Mouse (Mus musculus) left cerebral cortex, postnatal 10 days (tissue): ENCODE measurements around the gene 4931440F15Rik. TPM values are rescaled to one million over a fixed set of nuclear protein-coding genes. Genes with fewer than 3 reads are reported as not detected.
"Not testable (repeated sequence)": the region's sequence is repeated elsewhere in the genome, so short reads cannot be mapped to it uniquely, and the experiment has no call there.

Experiments used
- DNase-seq, 2 experiments: peaks; one replicate each; pipeline ENCODE4 v3.0.0; 2021 to 2022; ENCODE audit warnings: low spot score in 2 of 2, mixed read lengths in 1 of 2; ENCODE audit errors: extremely low spot score in 1 of 2
- intact Hi-C: fragments of 180-260 bp; cut with DNase I; formaldehyde crosslinking; loops from one replicate; pipeline ENCODE4 v1.15.1; 2025
- total RNA-seq, 2 experiments: library from RNA; stranded (reverse); gene quantifications; 2 replicates each; pipeline ENCODE4 v1.2.3; 2021

4931440F15Rik gene
- 1 to 10 TPM; 2.3 to 2.8 TPM for total RNA-seq

- DNase-seq = peak in 1 of 2 experiments; percentile 39
- intact Hi-C loops = not testable (repeated sequence)
Observed at GRCm38 (mm10) chr11:29825271-29825718, at the start of gene 4931440F15Rik. TSS of gene 4931440F15Rik (minus strand) at chr11:29825668.

DNA sequence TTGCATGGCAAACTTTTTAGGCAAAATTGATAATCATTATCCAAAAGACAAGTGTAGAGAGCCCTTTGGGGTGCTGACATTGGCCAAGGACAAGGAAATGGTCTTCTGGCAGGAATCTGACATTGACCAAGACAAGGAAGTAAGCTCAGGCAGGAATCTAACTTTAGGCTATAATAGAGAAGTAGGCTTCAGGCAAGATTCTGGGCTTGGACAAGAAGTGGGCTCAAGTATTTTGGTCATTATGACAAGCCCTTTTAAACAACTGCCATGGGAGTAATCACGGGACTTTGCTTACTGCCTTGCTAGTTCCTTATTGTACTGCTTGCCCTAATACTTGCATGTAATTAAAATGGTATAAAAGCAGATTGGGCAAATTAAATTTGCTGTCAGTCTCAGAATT lies 49.3 kb upstream of the 4931440F15Rik start:
- intact Hi-C loops, DNase-seq: not testable (repeated sequence)

DNA sequence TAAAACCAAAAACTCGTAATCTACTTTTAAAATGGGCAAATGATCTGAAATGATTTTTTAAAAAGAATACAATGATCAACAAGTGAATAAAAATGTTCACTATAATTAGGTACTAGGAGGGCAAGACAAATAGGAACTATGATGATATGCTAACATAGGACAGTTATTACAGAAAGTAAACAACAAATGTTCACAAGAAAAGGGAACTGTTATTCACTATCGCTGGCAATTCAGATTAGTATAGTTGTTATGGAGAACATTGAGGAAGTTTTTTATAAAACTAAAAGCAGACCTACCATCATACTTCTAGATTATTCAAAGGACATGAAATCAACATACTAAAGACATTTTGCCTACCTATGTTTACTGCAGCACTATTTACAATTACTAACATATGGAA lies 44.7 kb upstream of the 4931440F15Rik start:
- intact Hi-C loops = no loop called here
- no peak for DNase-seq

DNA sequence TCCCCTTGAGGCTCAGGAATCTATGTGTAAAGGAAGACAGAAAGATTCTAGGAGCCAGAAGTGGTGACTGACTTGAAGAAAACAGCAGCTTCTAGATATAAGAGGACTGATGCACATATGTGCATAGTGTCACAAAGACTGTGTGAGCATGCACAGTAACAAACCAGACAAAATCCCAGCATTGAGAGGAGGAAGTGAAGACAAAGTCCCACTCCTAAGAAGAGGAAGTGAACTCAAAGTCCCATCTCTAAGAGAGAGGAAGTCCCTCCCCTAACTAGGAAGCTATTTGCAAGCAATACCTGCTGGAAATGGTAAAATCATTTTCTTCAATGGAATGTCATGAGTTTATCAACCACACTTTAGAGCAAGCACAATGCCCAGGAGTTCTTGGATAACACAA lies 38.8 kb upstream of the 4931440F15Rik start:
- no peak for DNase-seq
- intact Hi-C loops = no loop called here

GRCm38 (mm10) chr11:29861750-29862397 lies 36.4 kb upstream of the 4931440F15Rik start:
- peak; percentile 26 to 45 for DNase-seq
- intact Hi-C loops = no loop called here

GRCm38 (mm10) chr11:29861040-29861439 lies 35.6 kb upstream of the 4931440F15Rik start:
- intact Hi-C loops = no loop called here
- DNase-seq = no peak

DNA sequence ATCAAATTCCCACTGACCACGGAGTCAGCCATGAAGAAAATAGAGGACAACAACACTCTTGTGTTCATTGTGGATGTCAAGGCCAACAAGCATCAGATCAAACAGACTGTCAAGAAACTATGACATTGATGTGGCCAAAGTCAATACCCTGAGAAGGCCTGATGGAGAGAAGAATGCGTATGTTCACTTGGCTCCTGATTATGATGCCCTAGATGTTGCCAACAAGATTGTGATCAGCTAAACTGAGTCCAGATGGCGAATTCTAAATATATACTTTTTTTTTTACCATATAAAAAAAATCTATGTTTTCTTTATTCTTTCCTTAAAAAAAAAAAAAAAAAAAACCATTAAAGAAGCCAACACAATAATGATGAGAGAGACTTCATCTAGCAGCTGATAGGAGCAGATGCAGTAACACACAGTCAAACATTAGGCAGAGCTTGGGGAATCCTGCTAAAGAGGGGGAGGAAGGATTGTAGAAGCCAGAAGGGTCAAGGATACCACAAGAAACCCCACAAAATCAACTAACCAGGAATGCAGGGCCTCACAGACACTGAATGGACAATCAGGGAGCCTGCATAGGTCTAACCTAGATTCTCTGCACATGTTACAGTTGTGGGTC lies 15.2 kb upstream of the 4931440F15Rik start:
- intact Hi-C loops = no loop called here
- DNase-seq = no peak

DNA sequence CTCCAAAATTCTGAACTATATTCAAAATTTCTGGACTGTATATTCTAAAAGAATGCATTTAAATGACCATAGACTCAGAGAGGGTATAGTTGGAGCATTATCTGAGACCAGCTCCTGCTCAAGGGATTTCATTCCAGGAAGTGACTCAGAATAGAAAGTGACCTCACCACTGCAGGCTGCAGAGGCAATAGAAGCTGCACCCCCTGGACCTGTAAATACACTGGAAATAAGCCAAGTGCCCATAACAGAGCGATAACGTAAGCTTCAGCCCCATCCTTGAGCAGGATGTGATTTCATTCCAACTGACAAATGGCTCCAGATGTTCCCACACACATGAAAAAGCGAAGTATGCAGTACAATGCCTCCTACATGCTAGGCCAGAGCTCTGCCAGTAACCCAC lies 14.3 kb upstream of the 4931440F15Rik start:
- intact Hi-C loops = no loop called here
- no peak for DNase-seq

DNA sequence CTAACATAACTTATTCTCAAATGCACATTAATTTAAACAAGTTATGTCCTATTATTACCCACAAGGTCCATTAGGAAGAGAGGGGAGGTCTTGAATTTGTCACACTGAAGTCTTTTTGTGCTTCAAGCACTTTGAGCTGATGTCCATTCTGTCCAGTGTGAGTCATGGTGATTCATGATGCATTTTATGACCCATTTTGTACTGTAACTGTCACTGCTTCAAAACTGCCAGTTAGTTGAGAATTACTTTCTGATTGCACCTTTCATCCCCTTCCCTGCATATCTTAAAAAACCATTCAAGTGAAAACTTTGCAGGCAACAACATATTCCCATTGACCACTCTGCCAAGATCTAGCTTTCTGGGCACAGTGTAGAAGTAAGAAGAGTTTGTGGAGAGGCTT lies 11.6 kb upstream of the 4931440F15Rik start:
- intact Hi-C loops = no loop called here
- DNase-seq = no peak

DNA sequence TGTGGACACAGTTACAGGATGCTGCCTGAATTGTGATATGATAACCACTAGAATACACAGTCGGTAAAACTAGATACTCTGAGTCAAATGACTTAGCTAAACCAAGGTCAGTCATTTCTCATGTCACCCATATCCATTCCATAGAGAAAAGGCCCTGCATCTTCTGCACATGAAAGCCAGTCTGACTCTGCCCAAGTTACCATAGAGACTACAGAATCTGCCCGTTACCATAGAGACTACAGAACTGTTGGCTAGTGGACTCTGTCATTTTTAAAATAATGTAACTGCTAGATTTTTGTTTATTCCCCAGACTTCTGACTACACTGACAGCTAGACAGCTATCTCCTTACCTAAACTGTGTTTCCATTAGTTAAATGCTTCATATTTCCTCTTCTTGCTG lies 2.3 kb upstream of the 4931440F15Rik start:
- no peak for DNase-seq
- intact Hi-C loops = no loop called here

GRCm38 (mm10) chr11:29826001-29826400 lies 533 bp upstream of the 4931440F15Rik start:
- intact Hi-C loops = no loop called here
- DNase-seq = no peak

GRCm38 (mm10) chr11:29824474-29825270 lies 796 bp downstream of the 4931440F15Rik start:
- DNase-seq = peak in 1 of 2 experiments; percentile 26
- intact Hi-C loops = not testable (repeated sequence)

DNA sequence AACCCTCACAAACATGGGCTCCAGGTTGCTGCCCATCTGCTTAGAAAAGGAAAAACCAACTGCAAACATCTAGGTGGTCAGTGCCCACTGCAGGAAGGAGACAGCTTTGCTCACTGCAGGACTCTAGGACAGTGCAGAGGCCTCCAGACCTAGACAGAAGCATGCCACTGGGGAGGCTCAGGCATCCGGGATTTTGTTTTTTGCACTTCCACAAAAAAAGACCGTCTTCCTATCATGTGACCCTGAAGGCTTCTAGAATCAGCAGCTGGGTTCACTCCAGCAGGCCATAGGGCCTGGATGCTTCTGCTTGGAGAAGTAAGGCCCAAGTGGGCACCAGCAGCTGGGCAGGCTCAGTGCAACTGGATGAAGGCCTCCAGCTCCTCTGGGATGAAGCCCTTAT lies 2.3 kb downstream of the 4931440F15Rik start:
- no peak for DNase-seq
- intact Hi-C loops = no loop called here

DNA sequence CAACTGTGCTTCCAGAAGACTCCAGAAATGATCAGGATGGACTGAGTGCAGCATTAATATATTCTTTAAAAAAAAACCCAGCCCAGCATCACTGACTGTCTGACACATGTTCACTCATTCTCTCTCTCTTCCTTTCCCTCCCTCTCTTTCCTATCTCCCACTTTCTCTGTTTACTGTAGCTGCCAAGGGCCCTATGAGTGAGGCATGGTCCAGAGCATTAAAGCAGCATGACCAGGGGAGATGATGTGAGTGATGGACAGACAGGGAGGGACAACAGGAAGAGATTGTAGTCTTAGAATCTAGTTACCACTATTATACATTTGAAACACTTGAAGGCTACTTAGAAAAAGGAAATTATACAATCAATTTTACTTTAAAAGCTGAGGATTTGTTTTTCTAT lies 9.8 kb downstream of the 4931440F15Rik start:
- DNase-seq = no peak

DNA sequence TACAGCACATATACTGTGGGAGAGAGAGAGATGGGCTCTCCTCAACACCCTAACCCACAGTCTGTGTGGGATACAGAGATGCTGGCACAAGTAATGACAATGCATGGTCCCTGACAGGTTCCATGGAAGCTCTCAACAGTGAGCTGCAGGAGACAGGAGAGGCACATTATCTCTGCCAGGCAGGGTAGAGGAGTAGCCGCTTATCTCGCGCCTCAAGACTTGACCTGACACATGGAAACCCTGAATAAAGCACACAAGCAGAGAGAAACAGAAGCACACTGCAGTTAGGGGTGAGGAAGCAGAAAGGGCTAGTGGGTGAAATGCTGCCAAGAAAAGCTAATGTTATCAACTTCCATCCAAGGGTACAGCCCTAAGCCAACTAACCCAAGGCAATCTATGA lies 10.2 kb downstream of the 4931440F15Rik start:
- no peak for DNase-seq
- intact Hi-C loops = no loop called here

More for the DNA sequence above, 9.8 kb downstream of the 4931440F15Rik start:
- intact Hi-C loops = no loop called here

DNA sequence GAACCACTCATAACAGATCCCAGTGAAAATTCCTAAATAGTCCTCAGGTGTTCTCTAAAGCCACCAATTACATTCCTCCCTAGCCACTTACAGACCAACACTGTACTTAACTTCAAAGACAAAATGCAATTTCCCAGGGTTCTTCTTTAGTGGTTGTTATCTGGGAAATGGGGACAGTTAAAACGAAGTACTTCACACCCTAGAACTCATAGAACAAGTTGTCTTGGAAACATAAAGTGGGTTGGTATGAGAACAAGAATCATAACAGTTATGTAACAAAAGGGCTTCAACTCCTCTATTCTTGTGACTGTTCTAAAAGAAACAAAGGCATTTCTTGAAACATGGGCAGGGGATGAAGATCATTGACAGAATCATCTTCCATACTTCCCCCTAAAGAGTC lies 12.2 kb downstream of the 4931440F15Rik start:
- DNase-seq = no peak
- intact Hi-C loops = no loop called here

GRCm38 (mm10) chr11:29812475-29812874 lies 13.0 kb downstream of the 4931440F15Rik start:
- no peak for DNase-seq
- intact Hi-C loops = no loop called here

DNA sequence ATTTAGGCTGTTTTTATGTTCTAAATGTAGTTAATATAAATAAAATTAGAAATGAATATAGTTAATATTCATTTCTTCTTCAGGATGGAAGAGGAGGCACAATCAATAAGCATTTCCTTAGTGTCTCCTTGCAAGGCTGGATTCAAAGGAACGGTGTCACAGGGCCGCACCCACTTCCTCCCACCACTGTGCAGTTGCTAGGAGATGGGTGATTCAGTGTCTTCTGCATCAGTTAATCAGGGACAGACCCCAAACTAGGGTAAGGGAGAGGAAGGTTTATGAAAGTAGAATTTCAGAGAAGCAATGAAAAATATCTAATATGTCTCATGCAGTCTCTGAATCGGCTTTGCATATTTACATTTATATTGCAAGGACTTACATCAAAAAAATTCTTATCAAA lies 15.1 kb downstream of the 4931440F15Rik start:
- no peak for DNase-seq
- intact Hi-C loops = no loop called here

GRCm38 (mm10) chr11:29808981-29809589 lies 16.4 kb downstream of the 4931440F15Rik start:
- DNase-seq = no peak
- intact Hi-C loops = no loop called here
